Mouse (Mus musculus) megakaryocyte, adult 5-6 weeks (primary cell): ENCODE data around the gene Gosr2. TPM values are rescaled to one million over a fixed set of nuclear protein-coding genes. Genes with fewer than 3 reads are reported as not detected.

ENCODE experiments used
- ATAC-seq: 2 replicates; pipeline ENCODE4 v1.8.0; 2016; ENCODE audit warnings: mild to moderate bottlenecking, inconsistent platforms; ENCODE audit not compliant: poor library complexity, severe bottlenecking
- total RNA-seq, 2 experiments: library from RNA; stranded (forward) in 1 of 2; stranded (reverse) in 1 of 2; fragments of 153-499, 151-499 nt in 1 of 2; fragments of 221-1000, 200-1000 nt in 1 of 2; gene quantifications; 2 replicates each; pipeline versions ENCODE4 v1.2.3 to v1.2.4; 2015 to 2017

Gosr2 gene
- total RNA-seq, 2 experiments from 2014 or later = 46.8 to 51.8 TPM

- no peak for ATAC-seq
Observed at GRCm38 (mm10) chr11:103648656-103649055, 49.0 kb downstream of the Gosr2 start.

GRCm38 (mm10) chr11:103647921-103648620, 49.6 kb downstream of the Gosr2 start:
- no peak for ATAC-seq

- ATAC-seq = no peak
Observed at GRCm38 (mm10) chr11:103646301-103646700, 51.4 kb downstream of the Gosr2 start.

- ATAC-seq = no peak
Observed at GRCm38 (mm10) chr11:103645731-103646130, 52.0 kb downstream of the Gosr2 start.

- no peak for ATAC-seq
Observed at GRCm38 (mm10) chr11:103643211-103643610, 54.5 kb downstream of the Gosr2 start.

GRCm38 (mm10) chr11:103639407-103639946, 58.2 kb downstream of the Gosr2 start:
- peak; percentile 67; the same call in 1 of the 2 replicates for ATAC-seq

- no peak for ATAC-seq
Observed at GRCm38 (mm10) chr11:103638790-103639189, 58.9 kb downstream of the Gosr2 start, which contains the start of gene Lyzl6. Gene Lyzl6 (minus strand): TSS chr11:103638890.

- no peak for ATAC-seq
Observed at GRCm38 (mm10) chr11:103636261-103636660, 61.4 kb downstream of the Gosr2 start.

GRCm38 (mm10) chr11:103635481-103635880, 62.2 kb downstream of the Gosr2 start:
- no peak for ATAC-seq

- ATAC-seq = no peak
Observed at GRCm38 (mm10) chr11:103634806-103635205, 62.9 kb downstream of the Gosr2 start.

- no peak for ATAC-seq
Observed at GRCm38 (mm10) chr11:103627453-103627852, 70.2 kb downstream of the Gosr2 start.

Other genes starting within 250 kb of the Gosr2 start
- not detected in 2 replicates for gene Lrrc37a, start 193.3 kb downstream of the Gosr2 start, total RNA-seq (2015)
- gene Lrrc37a, start 193.3 kb downstream of the Gosr2 start, total RNA-seq (2017) = not detected in 2 replicates
- gene Gm884, start 76.8 kb downstream of the Gosr2 start, total RNA-seq (2015) = not detected in 2 replicates
- gene Gm884, start 76.8 kb downstream of the Gosr2 start, total RNA-seq (2017) = not detected in 2 replicates
- not detected in 2 replicates for gene Lyzl6, start 59.0 kb downstream of the Gosr2 start, total RNA-seq (2015)
- not detected in 2 replicates for gene Lyzl6, start 59.0 kb downstream of the Gosr2 start, total RNA-seq (2017)
- not detected in 2 replicates for gene Rprml, start 48.3 kb downstream of the Gosr2 start, total RNA-seq (2015)
- not detected in 2 replicates for gene Rprml, start 48.3 kb downstream of the Gosr2 start, total RNA-seq (2017)
- not detected in 2 replicates for gene Wnt9b, start 51.9 kb upstream of the Gosr2 start, total RNA-seq (2015)
- gene Wnt9b, start 51.9 kb upstream of the Gosr2 start, total RNA-seq (2017) = not detected in 2 replicates
- not detected in 2 replicates for gene Wnt3, start 76.3 kb upstream of the Gosr2 start, total RNA-seq (2015)
- not detected in 2 replicates for gene Wnt3, start 76.3 kb upstream of the Gosr2 start, total RNA-seq (2017)